Comparison of ENCODE assay signal across 30 mouse cellular contexts in genomic region chr2:151636015-151636402, GRCm38 (mm10). TPM values are rescaled to one million over a fixed set of nuclear protein-coding genes. Genes with fewer than 3 reads are reported as not detected.
A peak's percentile ranks its signal among the peaks of the same experiment; 100 is the strongest.
DNase-seq lines count a peak whose midpoint lies in the region; ATAC-seq and TF ChIP-seq lines count a peak whose summit lies in the region.
"Had no signal": no experiment of that assay in that cellular context is flagged by ENCODE, and none has a peak within 500 bp of the region (broad histone marks: within the 10 kb centered on the region; RNA-seq: fewer than 3 reads in every experiment).

No protein-coding gene starts in this region.

- peaks cover 15% of the 10 kb centered on the region for H3K4me1 ChIP-seq in embryonic facial prominence, embryonic 10.5 days

- peak; percentile 63 for DNase-seq in heart, adult 11 months
- DNase-seq in heart, postnatal 10 days = no peak
- no peak for DNase-seq in layer of hippocampus, adult 2 months (ENCODE audit: low spot score in 2 of 2)
- DNase-seq in layer of hippocampus, adult 9-10 months (ENCODE audit: low spot score) = no peak
- DNase-seq in adrenal gland, postnatal 10 days = no peak
- DNase-seq in embryonic facial prominence, embryonic 10.5 days (ENCODE audit: low spot score) = no peak
- DNase-seq: adrenal gland, adult 8-10 months; adrenal gland, postnatal 25 days; B cell, adult 2 months; cerebellum, adult 11 months; cerebellum, adult 18-20 months; cerebellum, adult 9-11 months; cerebellum, postnatal 36 days had no signal

- H3K36me3 ChIP-seq in embryonic facial prominence, embryonic 10.5 days (replicated peaks) = no peaks in the 10 kb centered on the region
- H3K36me3 ChIP-seq: embryonic facial prominence, embryonic 13.5 days; embryonic facial prominence, embryonic 15.5 days; forebrain, embryonic 10.5 days; forebrain, embryonic 12.5 days; G1E had no signal

- peak; percentile 63 for ATAC-seq in common myeloid progenitor, adult 5-6 weeks (replicated peaks; ENCODE audit: low read depth, poor library complexity, severe bottlenecking)
- ATAC-seq in megakaryocyte, adult 5-6 weeks (ENCODE audit: poor library complexity, severe bottlenecking) = peak; percentile 67
- ATAC-seq: activated CD4-positive, CD25-positive, alpha-beta regulatory T cell, adult 4 months; CD4-positive, CD25-positive, alpha-beta regulatory T cell, adult 4 months; forebrain, embryonic 14.5 days; forebrain, embryonic 16.5 days; Patski had no signal

- H3K4me3 ChIP-seq in layer of hippocampus, adult 2 months = no peak overlapping the region
- H3K4me3 ChIP-seq in embryonic facial prominence, embryonic 10.5 days = no peak overlapping the region
- H3K4me3 ChIP-seq: embryonic facial prominence, embryonic 13.5 days; embryonic facial prominence, embryonic 15.5 days; erythroblast, embryonic 14.5 days; forebrain, embryonic 10.5 days; forebrain, embryonic 12.5 days had no signal

- peak overlapping the region; percentile 83 for H3K27ac ChIP-seq in layer of hippocampus, adult 2 months
- H3K27ac ChIP-seq in embryonic facial prominence, embryonic 10.5 days (replicated peaks) = no peak overlapping the region
- H3K27ac ChIP-seq: embryonic facial prominence, embryonic 13.5 days; embryonic facial prominence, embryonic 15.5 days; forebrain, embryonic 10.5 days; forebrain, embryonic 12.5 days had no signal

- H3K27me3 ChIP-seq in embryonic facial prominence, embryonic 10.5 days (replicated peaks; ENCODE audit: low read depth, poor library complexity, severe bottlenecking) = peaks cover 34% of the 10 kb centered on the region

- TF ChIP-seq CTCF in layer of hippocampus, adult 2 months (conservative IDR thresholded peaks at IDR 0.05) = no peak

- H3K9me3 ChIP-seq in embryonic facial prominence, embryonic 10.5 days = no peaks in the 10 kb centered on the region
- H3K9me3 ChIP-seq: embryonic facial prominence, embryonic 13.5 days; embryonic facial prominence, embryonic 15.5 days; forebrain, embryonic 10.5 days; forebrain, embryonic 12.5 days; G1E had no signal

- intact Hi-C loops in heart, postnatal 10 days (cut with DNase I) = no loop called here

- WGBS in embryonic facial prominence, embryonic 10.5 days = 69% methylated on average over 2 of the region's 2 CpGs

RNA-seq across cellular contexts. Expression of gene Snph, which starts 3.6 kb away (rescaled TPM):
- total RNA-seq in heart, postnatal 10 days (2021) = 1 to 10 TPM; 2.3 to 3.1 TPM
- 100 to 1,000 TPM; 401 to 415 TPM for total RNA-seq in layer of hippocampus, adult 2 months (2021)
- total RNA-seq in common myeloid progenitor, adult 5-6 weeks (2017) = not detected in 2 replicates
- total RNA-seq in megakaryocyte, adult 5-6 weeks (2015) = not detected in 2 replicates
- total RNA-seq in megakaryocyte, adult 5-6 weeks (2017) = not detected in 2 replicates
- 1 to 10 TPM; 6.2 to 9.1 TPM for total RNA-seq in adrenal gland, postnatal 10 days (2021)
- 0.54 and 1.00 TPM in 2 replicates for polyA plus RNA-seq in embryonic facial prominence, embryonic 10.5 days (2016; fragmentation: Nextera tagmentation; extraction: Ambion mirVana)
- total RNA-seq: CH12.LX had no signal
- polyA plus RNA-seq: CD4-positive, CD25-positive, alpha-beta regulatory T cell, adult 4 months; erythroblast, embryonic 14.5 days; G1E had no signal

RNA-seq across cellular contexts. Expression of gene Rad21l, which starts 32.3 kb away (rescaled TPM):
- total RNA-seq in heart, postnatal 10 days (2021) = not detected
- total RNA-seq in layer of hippocampus, adult 2 months (2021) = 1 to 10 TPM; 1.2 to 1.4 TPM
- total RNA-seq in common myeloid progenitor, adult 5-6 weeks (2017) = not detected in 2 replicates
- not detected in 2 replicates for total RNA-seq in megakaryocyte, adult 5-6 weeks (2015)
- total RNA-seq in megakaryocyte, adult 5-6 weeks (2017) = not detected in 2 replicates
- total RNA-seq in adrenal gland, postnatal 10 days (2021) = not detected
- not detected in 2 replicates for polyA plus RNA-seq in embryonic facial prominence, embryonic 10.5 days (2016; fragmentation: Nextera tagmentation; extraction: Ambion mirVana)
- total RNA-seq: adrenal gland, adult 18-20 months; adrenal gland, postnatal 4 days; CH12.LX; G1E had no signal
- polyA plus RNA-seq: activated CD4-positive, CD25-positive, alpha-beta regulatory T cell, adult 4 months; CD4-positive, CD25-positive, alpha-beta regulatory T cell, adult 4 months; embryonic facial prominence, embryonic 11.5 days; embryonic facial prominence, embryonic 13.5 days; embryonic facial prominence, embryonic 15.5 days; erythroblast, embryonic 14.5 days; forebrain, embryonic 10.5 days; forebrain, embryonic 12.5 days; forebrain, embryonic 14.5 days; forebrain, embryonic 16.5 days; G1E; Patski had no signal

Comparison
In these comparisons a context has a peak if more than half of its experiments do, and no peak if none do; other contexts are left out.
1. RNA of gene Snph, which starts 3.6 kb away (total RNA-seq): 401 to 415 TPM in layer of hippocampus, adult 2 months; 6.2 to 9.1 TPM in adrenal gland, postnatal 10 days, 2.3 to 3.1 TPM in heart, postnatal 10 days, not detected in common myeloid progenitor, adult 5-6 weeks and not detected in megakaryocyte, adult 5-6 weeks; every median in the first group is over 10 times any median in the second.